Mouse (Mus musculus): Measurements from ENCODE around the gene Alpk1. TPM values are rescaled to one million over a fixed set of nuclear protein-coding genes. Genes with fewer than 3 reads are reported as not detected.
"Not testable (repeated sequence)": the region's sequence is repeated elsewhere in the genome, so short reads cannot be mapped to it uniquely, and the experiment has no call there.

Gene Alpk1
- total RNA-seq, 2 experiments from 2014 or later = 2.9 to 5.2 TPM

- no peak for DNase-seq
- intact Hi-C loops (cut with DNase I) = loop anchor here (5.0 kb wide), 2 partner anchors 45 to 105 kb away; partner anchors contain the start of genes Ap1ar and Fam241a
Measured at GRCm38 (mm10) chr3:127791595-127792561, 11.6 kb upstream of the Alpk1 start.

GRCm38 (mm10) chr3:127791056-127791483 is 10.7 kb upstream of the Alpk1 start:
- intact Hi-C loops (cut with DNase I) = loop anchor here (5.0 kb wide), 2 partner anchors 46 to 106 kb away; partner anchors contain the start of genes Ap1ar and Fam241a
- peak in 1 of 2 experiments; percentile 11 for DNase-seq

GRCm38 (mm10) chr3:127790234-127791055 is 10.1 kb upstream of the Alpk1 start:
- intact Hi-C loops (cut with DNase I) = loop anchor here (5.0 kb wide), 2 partner anchors 47 to 107 kb away; partner anchors contain the start of genes Ap1ar and Fam241a
- peak; percentile 48 to 58 for DNase-seq

GRCm38 (mm10) chr3:127789500-127790191 is 9.3 kb upstream of the Alpk1 start, which contains the start of gene Tifa:
TSS of gene Tifa (plus strand) at chr3:127789805.
- peak; percentile 71 for DNase-seq
- intact Hi-C loops (cut with DNase I) = loop anchor here (5.0 kb wide), 2 partner anchors 48 to 108 kb away; partner anchors contain the start of genes Ap1ar and Fam241a

- intact Hi-C loops (cut with DNase I) = no loop called here
Measured at GRCm38 (mm10) chr3:127788919-127789318, 8.6 kb upstream of the Alpk1 start.

GRCm38 (mm10) chr3:127788038-127788437 is 7.7 kb upstream of the Alpk1 start:
- intact Hi-C loops (cut with DNase I) = no loop called here
- no peak for DNase-seq

More at GRCm38 (mm10) chr3:127788919-127789318, 8.6 kb upstream of the Alpk1 start:
- no peak for DNase-seq

GRCm38 (mm10) chr3:127787032-127787431 is 6.7 kb upstream of the Alpk1 start:
- DNase-seq = no peak
- intact Hi-C loops (cut with DNase I) = no loop called here

GRCm38 (mm10) chr3:127783680-127784079 is 3.4 kb upstream of the Alpk1 start:
- intact Hi-C loops (cut with DNase I); DNase-seq: not testable (repeated sequence)

- intact Hi-C loops (cut with DNase I) = no loop called here
- no peak for DNase-seq
Measured at GRCm38 (mm10) chr3:127782921-127783320, 2.6 kb upstream of the Alpk1 start.

- no peak for DNase-seq
- intact Hi-C loops (cut with DNase I) = no loop called here
Measured at GRCm38 (mm10) chr3:127780921-127781320, 594 bp upstream of the Alpk1 start.

GRCm38 (mm10) chr3:127769146-127769545 is 11.2 kb downstream of the Alpk1 start:
- intact Hi-C loops (cut with DNase I) = no loop called here
- no peak for DNase-seq

GRCm38 (mm10) chr3:127765971-127766370 is 14.4 kb downstream of the Alpk1 start:
- no peak for DNase-seq
- intact Hi-C loops (cut with DNase I) = no loop called here

GRCm38 (mm10) chr3:127764541-127764940 is 15.8 kb downstream of the Alpk1 start:
- intact Hi-C loops (cut with DNase I) = loop anchor here (5.0 kb wide), 2 partner anchors 192 to 442 kb away; no protein-coding TSS in a partner anchor
- DNase-seq = no peak

GRCm38 (mm10) chr3:127763076-127763612 is 17.2 kb downstream of the Alpk1 start:
- intact Hi-C loops (cut with DNase I) = loop anchor here (5.0 kb wide), 2 partner anchors 191 to 441 kb away; no protein-coding TSS in a partner anchor
- peak; percentile 85 to 88 for DNase-seq

GRCm38 (mm10) chr3:127762403-127762802 is 17.9 kb downstream of the Alpk1 start:
- intact Hi-C loops (cut with DNase I) = loop anchor here (5.0 kb wide), 2 partner anchors 190 to 440 kb away; no protein-coding TSS in a partner anchor
- DNase-seq = no peak

GRCm38 (mm10) chr3:127759212-127759611 is 21.1 kb downstream of the Alpk1 start:
- DNase-seq = peak; percentile 24 to 28

GRCm38 (mm10) chr3:127758806-127759205 is 21.5 kb downstream of the Alpk1 start:
- intact Hi-C loops (cut with DNase I) = loop anchor here (1.0 kb wide), 1 partner anchor 134 kb away; no protein-coding TSS in a partner anchor
- DNase-seq = no peak

More at GRCm38 (mm10) chr3:127759212-127759611, 21.1 kb downstream of the Alpk1 start:
- intact Hi-C loops (cut with DNase I) = loop anchor here (1.0 kb wide), 1 partner anchor 134 kb away; no protein-coding TSS in a partner anchor

GRCm38 (mm10) chr3:127757886-127758301 is 22.4 kb downstream of the Alpk1 start:
- no peak for DNase-seq
- intact Hi-C loops (cut with DNase I) = no loop called here

GRCm38 (mm10) chr3:127756458-127756857 is 23.9 kb downstream of the Alpk1 start:
- no peak for DNase-seq
- intact Hi-C loops (cut with DNase I) = no loop called here

Measured in heart, postnatal 14 days (tissue).